Mouse (Mus musculus) T-helper 2 cell (primary cell): ENCODE measurements at regions not wholly inside any gene's neighbourhood (a gene's known extent, or its start where the extent isn't known, plus 50 kb on each side); places are given as distances from the start of the nearest gene placed in this dataset.

Experiments
- in situ Hi-C: fragments of 300-600 bp; cut with MboI, MseI; formaldehyde crosslinking; loops from one replicate; pipeline ENCODE4 v1.15.1; 2025; ENCODE audit warnings: high pct_unique_total_duplicates

DNA sequence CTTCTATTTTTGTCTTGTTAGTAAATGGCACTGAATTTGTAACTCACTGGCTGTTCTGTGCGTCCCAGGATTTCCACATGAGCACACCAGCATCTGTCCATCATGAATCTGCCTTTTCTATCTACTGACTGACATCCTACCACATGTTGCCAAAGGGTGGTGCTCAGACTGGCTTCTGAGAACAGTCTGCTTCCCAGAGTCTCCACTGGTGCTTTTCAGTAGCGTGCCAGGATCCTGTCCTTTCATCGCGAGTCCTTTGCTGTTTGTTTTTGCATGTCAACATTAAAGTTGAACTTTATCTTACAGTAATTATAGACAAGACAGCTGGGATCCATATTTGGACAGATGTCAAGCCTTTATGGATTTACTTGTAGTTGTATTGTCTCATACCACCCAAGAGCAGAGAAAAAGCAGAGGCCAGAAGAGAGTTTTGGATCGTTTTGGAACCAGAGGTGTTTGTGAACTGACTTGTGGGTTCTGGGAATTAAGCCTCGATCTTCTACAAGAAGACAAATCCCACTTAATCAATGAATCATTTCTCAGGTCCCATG, 314.0 kb upstream of the Agtr1b start:
- in situ Hi-C loops, result no loop called here

DNA sequence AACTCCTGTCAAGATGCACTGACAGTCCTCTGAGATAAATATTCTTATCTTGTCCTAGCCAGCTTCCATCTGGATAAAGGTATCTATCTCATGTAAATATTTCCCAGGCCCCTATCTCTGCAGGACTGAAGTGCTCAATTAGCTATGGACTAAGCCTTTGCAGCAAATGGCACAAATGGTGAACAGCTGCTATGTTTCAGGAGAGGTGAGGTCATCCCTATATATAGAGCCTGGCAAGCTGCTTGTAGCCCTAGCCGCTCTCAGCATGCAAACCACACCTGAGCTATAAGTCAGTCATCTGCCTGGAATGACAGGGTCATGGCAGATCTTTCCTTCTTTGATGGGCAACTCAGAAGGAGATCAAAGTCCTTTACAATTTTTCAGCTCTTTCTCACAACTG, 294.9 kb upstream of the Agtr1b start:
- in situ Hi-C loops, result loop anchor here (25.0 kb wide), 1 partner anchor 1625 kb away; no protein-coding TSS in a partner anchor

DNA sequence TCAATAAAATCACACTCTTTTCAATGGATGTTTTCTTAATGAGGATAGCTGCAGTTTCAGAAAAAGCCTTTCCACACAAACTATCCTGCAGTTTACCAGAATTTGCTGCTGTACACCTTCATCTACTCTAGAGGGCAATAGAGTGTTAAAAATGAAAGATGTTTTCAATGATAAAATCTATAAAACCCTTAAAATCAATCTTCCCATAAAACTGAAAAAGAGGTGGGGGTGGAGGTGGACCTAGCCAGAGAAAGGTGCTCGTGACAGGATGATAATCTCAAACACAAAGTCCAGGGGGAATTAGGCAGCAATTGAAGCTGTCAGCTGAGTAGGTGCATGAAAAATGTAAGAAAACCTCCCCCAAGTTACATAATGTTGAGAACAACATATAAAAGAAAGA, 288.4 kb upstream of the Agtr1b start:
- in situ Hi-C loops, result loop anchor here (25.0 kb wide), 1 partner anchor 1632 kb away; no protein-coding TSS in a partner anchor
